ENCODE assay signal across 15 mouse cellular contexts in genomic region chr1:70823111-70823510, GRCm38 (mm10).
"Had no signal": no experiment of that assay in that cellular context is flagged by ENCODE, and none has a peak within 500 bp of the region (broad histone marks: within the 10 kb centered on the region; RNA-seq: fewer than 3 reads in every experiment).

No protein-coding gene starts in this region.

- H3K27ac ChIP-seq: neural tube, embryonic 15.5 days; stomach, embryonic 15.5 days; stomach, postnatal 0 days had no signal

- H3K36me3 ChIP-seq: neural tube, embryonic 15.5 days; stomach, embryonic 15.5 days had no signal

- H3K27me3 ChIP-seq: neural tube, embryonic 15.5 days; stomach, embryonic 15.5 days had no signal

- H3K9me3 ChIP-seq: neural tube, embryonic 15.5 days; stomach, embryonic 15.5 days had no signal

- DNase-seq: retina, postnatal 1 day; right cerebral cortex, adult 18-20 months; right cerebral cortex, postnatal 14 days; right cerebral cortex, postnatal 25 days; right cerebral cortex, postnatal 4 days; spleen, adult 18-20 months; thymus, adult 18-20 months; thymus, adult 2 months; thymus, postnatal 14 days; thymus, postnatal 25 days; thymus, postnatal 36 days; thymus, postnatal 4 days had no signal

- H3K4me1 ChIP-seq: neural tube, embryonic 15.5 days; stomach, embryonic 15.5 days had no signal

- H3K9ac ChIP-seq: neural tube, embryonic 15.5 days; stomach, embryonic 15.5 days had no signal

- H3K4me2 ChIP-seq: neural tube, embryonic 15.5 days; stomach, embryonic 15.5 days had no signal

- H3K4me3 ChIP-seq: neural tube, embryonic 15.5 days; stomach, embryonic 15.5 days had no signal
